In the genomic region with DNA sequence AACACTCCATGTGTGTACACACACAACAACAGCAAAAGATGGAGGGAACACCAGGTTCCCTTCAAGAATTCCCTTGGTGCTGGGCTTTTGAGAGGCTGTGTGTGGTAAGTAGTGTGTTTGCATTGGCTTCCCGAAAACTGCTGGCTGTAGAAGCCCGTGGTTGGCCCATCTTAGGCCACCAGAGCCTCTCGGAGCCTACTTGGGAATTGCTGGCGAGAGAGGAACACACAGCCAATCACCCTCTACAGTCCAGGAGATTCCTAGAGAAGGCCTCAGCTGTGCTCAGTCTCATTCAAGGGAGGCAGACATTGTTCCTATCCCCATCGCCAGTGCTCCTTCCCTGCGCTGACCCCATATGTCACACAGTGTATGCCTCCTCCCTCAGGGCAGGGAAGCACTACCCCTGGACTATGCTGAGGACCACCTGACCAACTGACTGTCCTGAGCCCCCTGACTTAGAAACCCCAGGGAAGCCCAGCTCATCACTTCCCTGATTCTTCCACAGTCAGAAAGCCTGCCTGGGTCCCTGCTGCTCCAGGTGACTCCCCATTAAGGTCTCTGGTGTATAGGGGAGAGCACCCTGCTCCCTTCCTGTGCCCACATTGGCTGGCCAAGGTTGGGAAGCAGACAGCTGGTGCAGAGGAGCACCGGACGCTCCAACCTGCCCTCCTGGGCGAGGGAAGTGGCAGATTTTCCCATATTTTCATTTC, we compare ENCODE assay signal across 12 mouse cellular contexts.
DNase-seq lines count a peak whose midpoint lies in the region; ATAC-seq lines count a peak whose summit lies in the region.
"Had no signal": no experiment of that assay in that cellular context is flagged by ENCODE, and none has a peak within 500 bp of the region (broad histone marks: within the 10 kb centered on the region; RNA-seq: fewer than 3 reads in every experiment).

No protein-coding gene starts in this region.

- peak; percentile 25; the same call in 1 of the 2 replicates for ATAC-seq in neural tube, embryonic 11.5 days (ENCODE audit: insufficient read depth, low FRiP score, low TSS enrichment)
- peak; percentile 54 for ATAC-seq in hindbrain, embryonic 11.5 days (ENCODE audit: low FRiP score)
- peak; percentile 59; the same call in 1 of the 2 replicates for ATAC-seq in midbrain, embryonic 12.5 days (ENCODE audit: low FRiP score, low read depth)
- ATAC-seq: liver, postnatal 0 days; Patski had no signal

- H3K27me3 ChIP-seq in neural tube, embryonic 11.5 days (ENCODE audit: control insufficient read depth, insufficient read depth, low read length) = no peaks in the 10 kb centered on the region
- H3K27me3 ChIP-seq in hindbrain, embryonic 11.5 days (ENCODE audit: control insufficient read depth, insufficient read depth, low read length) = no peaks in the 10 kb centered on the region; the same call in 1 of the 2 replicates
- peaks cover 35% of the 10 kb centered on the region for H3K27me3 ChIP-seq in midbrain, embryonic 12.5 days
- H3K27me3 ChIP-seq: embryonic facial prominence, embryonic 12.5 days; Patski had no signal

- WGBS in neural tube, embryonic 11.5 days = 62% methylated on average over 9 of the region's 9 CpGs
- 46% methylated on average over 9 of the region's 9 CpGs for WGBS in hindbrain, embryonic 11.5 days
- WGBS in midbrain, embryonic 12.5 days = 42% methylated on average over 9 of the region's 9 CpGs

- H3K9me3 ChIP-seq in neural tube, embryonic 11.5 days (ENCODE audit: control insufficient read depth, low read length) = no peaks in the 10 kb centered on the region
- no peaks in the 10 kb centered on the region for H3K9me3 ChIP-seq in hindbrain, embryonic 11.5 days (ENCODE audit: control insufficient read depth, low read length)
- H3K9me3 ChIP-seq in midbrain, embryonic 12.5 days = no peaks in the 10 kb centered on the region
- H3K9me3 ChIP-seq: embryonic facial prominence, embryonic 12.5 days had no signal

- H3K4me3 ChIP-seq in neural tube, embryonic 11.5 days (ENCODE audit: low read depth, low read length) = no peak overlapping the region
- H3K4me3 ChIP-seq in hindbrain, embryonic 11.5 days (ENCODE audit: low read depth, low read length) = no peak overlapping the region
- no peak overlapping the region for H3K4me3 ChIP-seq in midbrain, embryonic 12.5 days
- H3K4me3 ChIP-seq: embryonic facial prominence, embryonic 12.5 days had no signal

- no peak for DNase-seq in neural tube, embryonic 11.5 days (ENCODE audit: low spot score)
- no peak for DNase-seq in neural tube, embryonic 10.5 days (ENCODE audit: extremely low spot score, low spot score)
- DNase-seq in hindbrain, embryonic 11.5 days (ENCODE audit: low spot score) = peak; percentile 30
- no peak for DNase-seq in left cerebral cortex, adult 9 months (ENCODE audit: low spot score in 2 of 2)
- no peak for DNase-seq in embryo, embryonic 11 days
- DNase-seq in cerebellum, postnatal 10 days = no peak
- DNase-seq in cerebellum, postnatal 14 days = no peak
- DNase-seq: cerebellum, adult 2 months; liver, postnatal 0 days had no signal

- H3K9ac ChIP-seq in neural tube, embryonic 11.5 days (ENCODE audit: low read length) = no peak overlapping the region
- H3K9ac ChIP-seq in hindbrain, embryonic 11.5 days (ENCODE audit: low read depth, low read length) = no peak overlapping the region
- H3K9ac ChIP-seq in midbrain, embryonic 12.5 days (replicated peaks) = 0 out of 2 replicates have a peak overlapping the region, but pooled peaks have one; percentile 11
- H3K9ac ChIP-seq: embryonic facial prominence, embryonic 12.5 days; liver, postnatal 0 days had no signal

- H3K27ac ChIP-seq in neural tube, embryonic 11.5 days (ENCODE audit: low read depth, low read length) = peak overlapping the region; percentile 82
- H3K27ac ChIP-seq in hindbrain, embryonic 11.5 days (ENCODE audit: low read depth, low read length) = peak overlapping the region; percentile 86
- peak overlapping the region; percentile 90 for H3K27ac ChIP-seq in midbrain, embryonic 12.5 days (replicated peaks)
- H3K27ac ChIP-seq: embryonic facial prominence, embryonic 12.5 days had no signal

- H3K4me1 ChIP-seq in neural tube, embryonic 11.5 days (ENCODE audit: control insufficient read depth, insufficient read depth, low read length) = peaks cover 58% of the 10 kb centered on the region
- H3K4me1 ChIP-seq in hindbrain, embryonic 11.5 days (replicated peaks; ENCODE audit: control insufficient read depth, insufficient read depth, low read length) = peaks cover 25% of the 10 kb centered on the region
- H3K4me1 ChIP-seq in midbrain, embryonic 12.5 days = peaks cover 48% of the 10 kb centered on the region

- no peaks in the 10 kb centered on the region for H3K36me3 ChIP-seq in neural tube, embryonic 11.5 days (ENCODE audit: control insufficient read depth, insufficient read depth, low read length)
- H3K36me3 ChIP-seq in hindbrain, embryonic 11.5 days (ENCODE audit: control insufficient read depth, insufficient read depth, low read length) = no peaks in the 10 kb centered on the region
- 0 out of 2 replicates have a peak, but pooled peaks cover 6% of the 10 kb centered on the region for H3K36me3 ChIP-seq in midbrain, embryonic 12.5 days
- H3K36me3 ChIP-seq: embryonic facial prominence, embryonic 12.5 days had no signal

- H3K4me2 ChIP-seq in neural tube, embryonic 11.5 days (ENCODE audit: low read depth) = no peak overlapping the region
- no peak overlapping the region; the same call in 1 of the 2 replicates for H3K4me2 ChIP-seq in hindbrain, embryonic 11.5 days (replicated peaks; ENCODE audit: low read depth, low read length)
- H3K4me2 ChIP-seq in midbrain, embryonic 12.5 days (replicated peaks) = peak overlapping the region; percentile 22
- H3K4me2 ChIP-seq: embryonic facial prominence, embryonic 12.5 days had no signal
